Mouse (Mus musculus) G1E (cell line): ENCODE results near the gene Slc35b1.

Experiments
- CTCF ChIP-seq: IDR thresholded peaks from 2 replicates; pipeline ENCODE4 v1.5.1; 2012; ENCODE audit warnings: low read depth, low read length, inconsistent platforms, mixed read lengths
- GATA1 ChIP-seq: IDR thresholded peaks from 2 replicates; pipeline ENCODE4 v1.6.1; 2012; ENCODE audit warnings: borderline replicate concordance, low read length, inconsistent platforms, mixed read lengths
- GATA2 ChIP-seq: IDR thresholded peaks from 2 replicates; pipeline ENCODE4 v1.6.1; 2012; ENCODE audit warnings: low read depth, low read length, inconsistent platforms, borderline replicate concordance
- POLR2AphosphoS5 ChIP-seq: IDR thresholded peaks from 2 replicates; pipeline ENCODE4 v1.6.1; 2012; ENCODE audit warnings: low read depth, low read length, inconsistent platforms; ENCODE audit not compliant: insufficient replicate concordance
- TAL1 ChIP-seq: conservative IDR thresholded peaks from 2 replicates; pipeline ENCODE4 v1.6.1; 2012; ENCODE audit warnings: low read depth, low read length, inconsistent platforms, mixed read lengths

DNA sequence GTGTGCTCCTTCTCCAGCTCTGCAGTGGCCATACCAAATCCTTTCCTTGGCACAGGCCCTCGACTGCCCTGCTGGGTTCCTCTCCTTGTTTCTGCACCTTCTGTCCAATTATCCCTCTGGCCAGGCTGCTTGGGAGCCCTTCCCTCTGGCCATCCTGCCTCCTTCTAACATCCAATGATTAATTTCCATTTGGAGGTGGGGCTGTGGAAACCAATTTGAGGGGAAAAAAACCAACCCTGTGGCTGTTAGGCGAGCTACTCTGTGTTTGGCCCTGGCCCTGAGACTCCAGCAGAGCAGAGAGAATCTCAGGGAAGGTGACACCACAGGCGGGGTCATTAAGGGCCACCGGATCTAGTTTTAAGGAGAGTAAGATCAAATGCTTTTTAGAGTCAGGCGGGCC lies 17.7 kb downstream of the Slc35b1 start:
- no peak for TF ChIP-seq CTCF
- TF ChIP-seq TAL1: no peak
- no peak for TF ChIP-seq GATA2
- no peak for TF ChIP-seq GATA1
- TF ChIP-seq POLR2AphosphoS5: no peak
